Mouse (Mus musculus) granulocyte monocyte progenitor cell, adult 5-6 weeks (primary cell): ENCODE results near the gene Kcnk10. TPM values are rescaled to one million over a fixed set of nuclear protein-coding genes. Genes with fewer than 3 reads are reported as not detected.

ENCODE experiments used
- ATAC-seq: replicated peaks from 2 replicates; pipeline ENCODE4 v1.8.0; 2016; ENCODE audit warnings: mild to moderate bottlenecking, moderate TSS enrichment, inconsistent platforms; ENCODE audit not compliant: poor library complexity, severe bottlenecking
- total RNA-seq, 2 experiments: library from RNA; stranded (forward) in 1 of 2; stranded (reverse) in 1 of 2; fragments of 200-712, 200-1000 nt in 1 of 2; fragments of >200 nt in 1 of 2; fragmentation: Nextera tagmentation in 1 of 2; gene quantifications; 2 replicates each; pipeline ENCODE4 v1.2.3; 2014 to 2017

Gene Kcnk10
- total RNA-seq, 2 experiments from 2014 or later: not detected

- no peak for ATAC-seq
Observed at GRCm38 (mm10) chr12:98573317-98574270, 4.5 kb downstream of the Kcnk10 start.

DNA sequence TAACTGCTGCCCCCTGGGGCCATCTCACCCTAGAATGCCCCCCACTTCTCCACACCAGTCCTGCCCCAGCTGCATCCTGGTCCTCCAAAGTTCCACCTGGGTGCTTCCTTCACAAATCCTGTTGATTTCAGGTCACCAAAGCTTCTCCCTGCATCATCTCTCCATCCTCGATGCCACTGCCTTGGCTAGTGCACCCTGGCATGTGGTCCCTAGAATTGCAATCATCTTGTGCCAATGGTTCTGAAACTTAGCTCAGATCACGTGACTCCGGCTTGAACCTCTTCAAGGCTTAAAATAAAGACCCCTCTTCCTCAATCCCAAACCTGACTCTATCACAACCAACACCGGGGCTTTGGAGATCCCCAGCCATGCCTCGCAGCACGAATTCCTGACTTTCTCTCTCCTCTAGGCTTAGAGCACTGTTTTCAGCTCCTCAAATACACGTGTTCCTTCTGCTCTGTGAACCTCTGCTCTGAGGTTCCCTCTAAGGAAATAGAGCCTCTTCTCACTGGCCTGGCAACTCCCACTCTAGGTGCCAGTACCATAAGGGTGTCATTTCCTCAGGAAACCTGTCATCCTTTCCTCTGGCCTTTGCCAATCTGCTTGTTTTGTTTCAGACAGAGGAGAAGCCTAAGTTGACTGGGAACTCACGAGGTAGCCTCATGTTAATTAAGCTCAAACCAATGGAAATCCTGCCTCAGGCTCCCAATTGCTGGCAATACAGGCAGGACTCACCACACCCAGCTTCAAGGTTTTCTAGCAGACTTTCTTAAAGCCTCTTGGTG, 6.0 kb downstream of the Kcnk10 start:
- peak; percentile 34 for ATAC-seq

DNA sequence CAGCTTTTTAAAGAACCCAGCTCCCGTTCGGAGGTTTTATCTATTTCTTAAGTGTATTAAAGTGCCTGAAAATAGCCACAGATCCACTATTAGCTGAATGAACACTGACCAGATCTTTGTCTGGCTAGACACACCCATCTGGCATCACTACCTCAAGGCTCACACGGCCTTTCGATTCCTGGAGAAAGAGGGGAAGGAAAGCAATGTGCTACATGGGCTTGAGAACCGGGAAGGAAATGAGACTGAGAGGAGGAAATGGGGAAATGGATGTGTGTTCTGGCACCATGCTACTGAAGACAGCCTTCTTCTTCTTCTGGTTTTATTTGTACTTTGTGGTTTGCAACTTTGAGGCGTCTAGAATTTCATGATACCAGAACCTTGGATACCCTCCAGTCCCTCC, 8.7 kb downstream of the Kcnk10 start:
- ATAC-seq: peak; percentile 61

GRCm38 (mm10) chr12:98567877-98568276, 10.2 kb downstream of the Kcnk10 start:
- ATAC-seq: no peak

DNA sequence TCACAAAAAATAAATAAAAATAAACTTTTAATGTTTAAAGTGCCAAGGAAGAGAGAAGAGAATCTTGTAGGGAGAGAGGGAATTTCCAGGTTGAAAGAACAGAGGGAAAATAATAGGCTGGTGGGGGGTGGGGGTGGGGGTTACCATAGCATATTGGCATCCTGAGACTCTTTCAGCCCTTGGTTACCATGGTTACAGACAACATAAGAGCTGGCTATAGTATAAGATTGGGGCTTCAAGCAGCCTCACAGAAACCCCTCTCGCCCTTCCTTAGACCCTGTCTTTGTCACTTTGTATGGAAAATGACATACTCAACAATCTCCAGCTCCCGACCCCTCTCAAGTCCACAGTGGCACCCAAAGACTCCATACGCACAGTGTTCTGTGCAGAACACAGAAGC, 13.7 kb downstream of the Kcnk10 start:
- no peak for ATAC-seq

DNA sequence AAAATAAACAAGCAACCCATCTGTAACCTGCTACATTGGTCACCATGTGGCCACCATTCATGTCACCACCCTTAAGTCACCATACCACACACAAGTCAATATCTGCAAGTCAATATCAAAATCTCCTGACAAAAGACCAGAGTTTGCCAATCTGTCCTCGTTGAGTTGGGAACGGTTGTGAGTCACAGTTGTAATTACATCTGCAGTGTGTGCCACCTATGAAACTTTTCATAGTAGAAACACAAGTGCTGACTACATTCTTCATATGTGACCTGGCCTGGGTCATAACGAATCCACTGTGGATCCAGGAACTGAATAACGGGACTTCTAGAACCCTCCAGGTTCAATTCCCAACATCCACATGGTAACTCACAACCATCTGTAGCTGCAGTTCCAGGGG, 14.8 kb downstream of the Kcnk10 start:
- ATAC-seq: no peak

DNA sequence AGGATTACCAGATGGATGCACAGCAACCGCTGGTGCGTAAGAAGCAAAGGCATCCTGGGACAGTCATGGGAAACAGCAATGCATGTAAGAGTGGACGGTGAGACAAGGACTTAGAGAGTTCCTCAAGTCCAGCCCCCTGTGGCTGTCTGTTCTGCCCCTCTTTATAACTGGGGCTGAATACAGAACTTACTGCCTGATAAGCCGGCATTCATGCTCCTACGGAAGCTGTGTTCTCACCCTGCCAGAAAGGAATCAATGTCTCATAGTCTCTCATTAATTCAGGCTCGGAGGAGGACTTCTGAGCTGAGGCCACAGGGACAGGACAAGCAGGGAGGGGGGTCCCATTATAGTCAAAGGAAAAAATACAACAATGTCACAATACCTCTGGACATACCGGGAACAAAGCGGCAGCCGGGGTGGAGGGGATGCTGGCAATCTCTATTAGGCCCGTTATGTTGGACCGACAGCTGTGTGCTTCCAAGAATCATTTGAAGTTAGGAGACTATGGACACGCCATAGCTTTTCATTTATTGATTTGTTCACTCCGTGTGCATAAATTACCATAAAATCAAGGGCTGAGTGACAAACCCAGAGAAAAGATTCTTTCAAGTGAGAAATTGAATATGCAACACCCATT, 15.7 kb downstream of the Kcnk10 start:
- ATAC-seq: no peak

DNA sequence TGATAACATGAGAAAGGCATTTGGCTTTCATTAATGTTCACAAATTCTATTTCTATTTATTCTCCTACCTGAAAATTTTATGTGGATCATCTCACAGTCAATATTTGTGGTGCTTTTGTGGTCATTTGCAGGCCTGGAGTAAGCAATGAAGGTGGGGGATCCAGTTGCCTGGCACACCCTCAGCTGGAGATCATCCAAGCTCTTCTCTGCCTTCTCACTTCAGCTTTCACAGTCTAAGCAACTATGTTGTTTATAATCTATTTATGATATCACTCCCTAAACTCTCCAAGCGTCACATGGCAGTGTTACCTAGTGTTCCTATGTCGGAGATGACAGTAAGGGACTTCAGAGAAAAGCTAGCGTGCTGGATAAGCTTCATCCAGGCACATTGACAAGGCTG, 18.1 kb downstream of the Kcnk10 start:
- ATAC-seq: no peak

GRCm38 (mm10) chr12:98557013-98557677, 21.0 kb downstream of the Kcnk10 start:
- ATAC-seq: peak; percentile 14; the same call in 1 of the 2 replicates

GRCm38 (mm10) chr12:98549981-98550380, 28.1 kb downstream of the Kcnk10 start:
- no peak for ATAC-seq

DNA sequence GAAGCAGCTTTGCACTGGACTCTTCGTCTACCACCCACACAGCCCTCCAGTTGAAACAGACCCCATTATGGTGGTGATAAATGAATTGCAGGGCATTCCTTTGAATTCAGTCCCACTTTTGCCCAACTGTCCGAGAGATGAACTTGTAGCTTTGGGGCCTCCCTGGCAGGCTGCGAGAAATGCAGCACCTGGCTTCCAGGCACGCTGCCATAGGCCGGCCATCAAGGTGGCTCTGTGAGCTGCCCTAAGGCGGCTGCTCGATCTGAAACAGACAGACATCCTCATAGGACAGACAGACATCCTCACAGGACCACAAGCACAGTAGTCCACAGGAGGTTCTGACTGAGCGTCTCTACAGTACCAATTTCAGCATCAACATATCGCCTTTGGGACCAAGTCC, 30.0 kb downstream of the Kcnk10 start:
- no peak for ATAC-seq

DNA sequence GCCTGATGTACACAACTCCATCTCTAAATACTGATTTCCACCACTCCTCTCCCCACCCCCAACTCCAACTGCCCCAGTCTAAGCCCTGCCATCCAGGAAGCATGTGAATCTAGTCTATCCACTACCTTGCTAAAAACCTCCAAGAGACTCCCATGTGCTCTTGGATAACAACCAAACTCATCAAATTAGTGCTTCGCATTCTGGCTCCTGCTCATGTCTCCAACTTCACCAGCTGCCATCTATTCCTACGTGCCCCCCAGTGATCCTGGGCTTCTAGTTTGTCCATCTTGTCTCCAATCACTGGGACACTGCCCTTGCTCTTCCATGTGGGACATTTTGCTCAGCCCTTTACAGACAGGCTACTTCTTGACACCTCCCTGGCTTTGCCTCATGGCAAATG, 32.2 kb downstream of the Kcnk10 start:
- no peak for ATAC-seq

- no peak for ATAC-seq
Observed at GRCm38 (mm10) chr12:98545251-98545560, 32.9 kb downstream of the Kcnk10 start.

GRCm38 (mm10) chr12:98544545-98545250, 33.4 kb downstream of the Kcnk10 start:
- no peak for ATAC-seq

DNA sequence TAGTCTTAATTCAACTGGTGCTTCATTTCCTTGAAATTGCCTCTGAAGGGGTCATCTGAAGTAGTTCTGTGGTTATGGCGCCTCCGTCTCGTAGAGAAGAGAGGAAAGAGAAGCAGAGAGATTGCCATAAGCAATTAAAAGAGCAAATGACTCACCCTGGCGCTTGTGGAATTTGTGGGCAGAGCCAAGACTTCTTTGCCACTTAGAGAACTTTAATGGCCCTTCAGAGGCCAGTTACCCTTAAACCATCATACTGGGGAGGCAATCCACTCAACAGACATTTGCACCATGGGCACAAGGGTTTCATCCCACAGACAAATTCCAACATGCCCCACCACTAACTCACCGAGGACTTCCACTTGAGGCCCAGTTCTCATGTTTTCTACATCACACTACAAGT, 41.4 kb downstream of the Kcnk10 start:
- ATAC-seq: no peak

GRCm38 (mm10) chr12:98536036-98536435, 42.1 kb downstream of the Kcnk10 start:
- no peak for ATAC-seq

- ATAC-seq: no peak
Observed at GRCm38 (mm10) chr12:98535494-98535901, 42.6 kb downstream of the Kcnk10 start.

GRCm38 (mm10) chr12:98528635-98529034, 49.5 kb downstream of the Kcnk10 start:
- ATAC-seq: no peak

- no peak for ATAC-seq
Observed at GRCm38 (mm10) chr12:98525361-98525760, 52.7 kb downstream of the Kcnk10 start.
